Mouse (Mus musculus) lung, postnatal 0 days (tissue): ENCODE measurements at regions not wholly inside any gene's neighbourhood (a gene's known extent, or its start where the extent isn't known, plus 50 kb on each side); places are given as distances from the start of the nearest gene placed in this dataset.

ENCODE experiments used
- ATAC-seq: fragments of 200-750 bp; cut with Nextera tagmentation; 2 replicates; pipeline ENCODE4 v1.8.0; 2017; ENCODE audit warnings: moderate library complexity
- DNase-seq: peaks from one replicate; pipeline ENCODE4 v3.0.0-alpha.2; 2016; ENCODE audit warnings: low spot score
- H3K27ac ChIP-seq: fragments of 300-500 bp; sonication (generic); 2 replicates; pipeline ENCODE4 v1.5.1; 2014; ENCODE audit warnings: antibody characterized with exemption, mild to moderate bottlenecking, low read length, mixed read lengths
- H3K27me3 ChIP-seq: fragments of 300-500 bp; sonication (generic); replicated peaks from 2 replicates; pipeline ENCODE4 v1.6.1; 2014; ENCODE audit warnings: low read length, mixed read lengths; ENCODE audit not compliant: insufficient read depth
- H3K36me3 ChIP-seq: fragments of 300-500 bp; sonication (generic); 2 replicates; pipeline ENCODE4 v1.6.1; 2014; ENCODE audit warnings: low read length, mixed read lengths; ENCODE audit not compliant: insufficient read depth
- H3K4me1 ChIP-seq: fragments of 300-500 bp; sonication (generic); 2 replicates; pipeline ENCODE4 v1.6.1; 2014; ENCODE audit warnings: antibody characterized with exemption, low read depth, low read length, mixed read lengths; ENCODE audit not compliant: insufficient read depth
- H3K4me2 ChIP-seq: fragments of 300-500 bp; sonication (generic); replicated peaks from 2 replicates; pipeline ENCODE4 v1.6.1; 2014; ENCODE audit warnings: low read depth, mild to moderate bottlenecking, low read length, moderate library complexity, mixed read lengths
- H3K4me3 ChIP-seq: fragments of 300-500 bp; sonication (generic); 2 replicates; pipeline ENCODE4 v1.5.1; 2014; ENCODE audit warnings: low read depth, low read length
- H3K9ac ChIP-seq: fragments of 300-500 bp; sonication (generic); replicated peaks from 2 replicates; pipeline ENCODE4 v1.6.1; 2014; ENCODE audit warnings: low read depth, mild to moderate bottlenecking
- H3K9me3 ChIP-seq: fragments of 300-500 bp; sonication (generic); 2 replicates; pipeline ENCODE4 v1.6.1; 2016; ENCODE audit warnings: low read length, mixed read lengths
- CTCF ChIP-seq: IDR thresholded peaks from 2 replicates; pipeline ENCODE4 v1.5.1; 2016; ENCODE audit warnings: antibody characterized with exemption, mild to moderate bottlenecking
- EP300 ChIP-seq: IDR thresholded peaks from 2 replicates; pipeline ENCODE4 v1.6.1; 2016; ENCODE audit warnings: antibody characterized with exemption, mild to moderate bottlenecking, control low read depth
- WGBS: fragments of 180-500 bp; shearing (Covaris S2); extraction: QIAGEN DNeasy Blood & Tissue Kit; methylation state at CpG from one replicate; pipeline ENCODE4 v1.1.7; 2014; 5-methylcytosine and 5-hydroxymethylcytosine counted together

GRCm38 (mm10) chr19:14658479-14658878 is 60.6 kb upstream of the Tle4 start:
- DNase-seq (no peak), ATAC-seq (no peak)
- TF ChIP-seq EP300 (no peak), CTCF (no peak)
- Histone ChIP-seq H3K4me3 (no peak overlapping the region), H3K27me3 (no peaks in the 10 kb centered on the region), H3K9me3 (no peaks in the 10 kb centered on the region), H3K9ac (no peak overlapping the region), H3K36me3 (no peaks in the 10 kb centered on the region), H3K4me2 (no peak overlapping the region), H3K27ac (no peak overlapping the region), H3K4me1 (no peaks in the 10 kb centered on the region)
- WGBS: 89% methylated on average over 2 of the region's 2 CpGs

GRCm38 (mm10) chr19:14656022-14656388 is 58.2 kb upstream of the Tle4 start:
- no peak for TF ChIP-seq CTCF
- no peak for TF ChIP-seq EP300
- no peak overlapping the region for H3K27ac ChIP-seq
- H3K4me3 ChIP-seq: no peak overlapping the region
- no peak for ATAC-seq
- H3K4me1 ChIP-seq: no peaks in the 10 kb centered on the region
- 29% methylated on average over 2 of the region's 2 CpGs for WGBS
- H3K9me3 ChIP-seq: no peaks in the 10 kb centered on the region
- H3K4me2 ChIP-seq: no peak overlapping the region
- H3K36me3 ChIP-seq: no peaks in the 10 kb centered on the region
- no peak for DNase-seq
- no peak overlapping the region for H3K9ac ChIP-seq
- H3K27me3 ChIP-seq: no peaks in the 10 kb centered on the region

- Histone ChIP-seq H3K9ac (no peak overlapping the region), H3K36me3 (no peaks in the 10 kb centered on the region), H3K4me3 (no peak overlapping the region), H3K4me1 (no peaks in the 10 kb centered on the region), H3K9me3 (no peaks in the 10 kb centered on the region), H3K27ac (no peak overlapping the region), H3K27me3 (no peaks in the 10 kb centered on the region), H3K4me2 (no peak overlapping the region)
- WGBS: 56% methylated on average over 5 of the region's 5 CpGs
- no peak for TF ChIP-seq EP300
- no peak for TF ChIP-seq CTCF
- ATAC-seq: no peak
- no peak for DNase-seq
Measured at GRCm38 (mm10) chr19:14655302-14656021, 57.6 kb upstream of the Tle4 start.
